Comparison of ENCODE assay signal across 9 mouse cellular contexts in genomic region chr3:96182382-96182776, GRCm38 (mm10). TPM values are rescaled to one million over a fixed set of nuclear protein-coding genes. Genes with fewer than 3 reads are reported as not detected.
DNase-seq lines count a peak whose midpoint lies in the region; ATAC-seq and TF ChIP-seq lines count a peak whose summit lies in the region.
"Had no signal": no experiment of that assay in that cellular context is flagged by ENCODE, and none has a peak within 500 bp of the region (broad histone marks: within the 10 kb centered on the region; RNA-seq: fewer than 3 reads in every experiment).

No protein-coding gene starts in this region.

- no peaks in the 10 kb centered on the region for H3K27me3 ChIP-seq in hindbrain, embryonic 15.5 days

- peak overlapping the region; percentile 60 for H3K4me2 ChIP-seq in hindbrain, embryonic 15.5 days

- TF ChIP-seq POLR2A in olfactory bulb, adult 2 months (IDR thresholded peaks at IDR 0.05; ENCODE audit: insufficient read depth, low read depth, low read length) = 0 out of 2 replicates have a peak, but pooled peaks have one; percentile 1

- H3K27ac ChIP-seq in hindbrain, embryonic 15.5 days (replicated peaks) = peak overlapping the region; percentile 95
- peak overlapping the region; percentile 97 for H3K27ac ChIP-seq in olfactory bulb, adult 2 months (ENCODE audit: insufficient read depth, low read depth, low read length)

- intact Hi-C loops in left cerebral cortex, postnatal 36 days (cut with DNase I) = no loop called here
- intact Hi-C loops in left cerebral cortex, postnatal 10 days (cut with DNase I) = no loop called here

- peaks cover 38% of the 10 kb centered on the region for H3K4me1 ChIP-seq in hindbrain, embryonic 15.5 days (replicated peaks)
- H3K4me1 ChIP-seq in olfactory bulb, adult 2 months (ENCODE audit: control insufficient read depth, insufficient read depth, low read length) = peaks cover 26% of the 10 kb centered on the region

- peak; percentile 44 to 48 for DNase-seq in cerebellum, adult 18-20 months
- no peak for DNase-seq in cerebellum, adult 11 months
- peak; percentile 39 to 46 for DNase-seq in left cerebral cortex, postnatal 36 days (ENCODE audit: low spot score in 2 of 2)
- DNase-seq in left cerebral cortex, postnatal 10 days (ENCODE audit: extremely low spot score in 1 of 2, low spot score in 2 of 2) = no peak
- no peak for DNase-seq in layer of hippocampus, postnatal 36 days
- no peak for DNase-seq in yolk sac, embryonic 10.5 days (ENCODE audit: low spot score)
- DNase-seq: adrenal gland, postnatal 25 days had no signal

- no peak for ATAC-seq in hindbrain, embryonic 15.5 days (ENCODE audit: low FRiP score, low read depth)

- TF ChIP-seq CTCF in olfactory bulb, adult 2 months (IDR thresholded peaks at IDR 0.05; ENCODE audit: insufficient read depth, low read depth, low read length) = no peak

- H3K4me3 ChIP-seq in hindbrain, embryonic 15.5 days = peak overlapping the region; percentile 83
- peak overlapping the region; percentile 91 for H3K4me3 ChIP-seq in olfactory bulb, adult 2 months (ENCODE audit: insufficient read depth, low read depth, low read length)

- H3K36me3 ChIP-seq in hindbrain, embryonic 15.5 days = peaks cover 24% of the 10 kb centered on the region

- 39% methylated on average over 4 of the region's 4 CpGs for WGBS in hindbrain, embryonic 15.5 days
- 13% methylated on average over 4 of the region's 4 CpGs for WGBS in olfactory bulb, adult 2 months

- H3K9me3 ChIP-seq in hindbrain, embryonic 15.5 days = no peaks in the 10 kb centered on the region

- peak overlapping the region; percentile 85 for H3K9ac ChIP-seq in hindbrain, embryonic 15.5 days

RNA-seq across cellular contexts. Expression of gene Sv2a, which starts 1.4 kb away (rescaled TPM):
- 100 to 1,000 TPM; 399 to 446 TPM for total RNA-seq in left cerebral cortex, postnatal 36 days (2021)
- 100 to 1,000 TPM; 404 to 435 TPM for total RNA-seq in left cerebral cortex, postnatal 10 days (2021)
- polyA plus RNA-seq in hindbrain, embryonic 15.5 days (2015; fragmentation: Nextera tagmentation; extraction: Ambion mirVana) = 126 and 137 TPM in 2 replicates
- 106 TPM in 1 of 2 replicates, not detected in the other for polyA plus RNA-seq in olfactory bulb, adult 2 months (2012; ENCODE audit: insufficient read depth, insufficient read length, low replicate concordance, missing spikeins)
- total RNA-seq in layer of hippocampus, postnatal 36 days (2021) = 100 to 1,000 TPM; 351 to 376 TPM

RNA-seq across cellular contexts. Expression of gene Sf3b4, which starts 10.2 kb away (rescaled TPM):
- total RNA-seq in left cerebral cortex, postnatal 36 days (2021) = 10 to 100 TPM; 40.7 to 42.9 TPM
- 10 to 100 TPM; 45.5 to 47.2 TPM for total RNA-seq in left cerebral cortex, postnatal 10 days (2021)
- polyA plus RNA-seq in hindbrain, embryonic 15.5 days (2015; fragmentation: Nextera tagmentation; extraction: Ambion mirVana) = 127 and 146 TPM in 2 replicates
- not detected in 2 replicates for polyA plus RNA-seq in olfactory bulb, adult 2 months (2012; ENCODE audit: insufficient read depth, insufficient read length, low replicate concordance, missing spikeins)
- 10 to 100 TPM; 52.0 to 54.5 TPM for total RNA-seq in layer of hippocampus, postnatal 36 days (2021)

RNA-seq across cellular contexts. Expression of gene Mtmr11, which starts 20.6 kb away (rescaled TPM):
- 1 to 10 TPM; 5.7 to 6.7 TPM for total RNA-seq in left cerebral cortex, postnatal 36 days (2021)
- total RNA-seq in left cerebral cortex, postnatal 10 days (2021) = 1 to 10 TPM; 5.3 to 6.7 TPM
- 10.3 and 12.2 TPM in 2 replicates for polyA plus RNA-seq in hindbrain, embryonic 15.5 days (2015; fragmentation: Nextera tagmentation; extraction: Ambion mirVana)
- polyA plus RNA-seq in olfactory bulb, adult 2 months (2012; ENCODE audit: insufficient read depth, insufficient read length, low replicate concordance, missing spikeins) = not detected in 2 replicates
- total RNA-seq in layer of hippocampus, postnatal 36 days (2021) = 1 to 10 TPM; 4.2 to 5.2 TPM

RNA-seq across cellular contexts. Expression of gene Bola1, which starts 37.1 kb away (rescaled TPM):
- total RNA-seq in left cerebral cortex, postnatal 36 days (2021) = 10 to 100 TPM; 13.3 to 19.4 TPM
- total RNA-seq in left cerebral cortex, postnatal 10 days (2021) = 10 to 100 TPM; 19.3 to 22.2 TPM
- polyA plus RNA-seq in hindbrain, embryonic 15.5 days (2015; fragmentation: Nextera tagmentation; extraction: Ambion mirVana) = 56.0 and 56.3 TPM in 2 replicates
- polyA plus RNA-seq in olfactory bulb, adult 2 months (2012; ENCODE audit: insufficient read depth, insufficient read length, low replicate concordance, missing spikeins) = not detected in 2 replicates
- total RNA-seq in layer of hippocampus, postnatal 36 days (2021) = 10 to 100 TPM; 15.3 to 18.2 TPM

RNA-seq across cellular contexts. Expression of gene Hist2h2ab, which starts 37.3 kb away (rescaled TPM):
- 10 to 100 TPM in 1 of 2 experiments, 1 to 10 TPM in 1; 10.0 to 11.1 TPM for total RNA-seq in left cerebral cortex, postnatal 36 days (2021)
- 10 to 100 TPM; 13.8 to 16.7 TPM for total RNA-seq in left cerebral cortex, postnatal 10 days (2021)
- 0.42 and 0.77 TPM in 2 replicates for polyA plus RNA-seq in hindbrain, embryonic 15.5 days (2015; fragmentation: Nextera tagmentation; extraction: Ambion mirVana)
- polyA plus RNA-seq in olfactory bulb, adult 2 months (2012; ENCODE audit: insufficient read depth, insufficient read length, low replicate concordance, missing spikeins) = not detected in 2 replicates
- total RNA-seq in layer of hippocampus, postnatal 36 days (2021) = 1 to 10 TPM; 7.2 to 8.2 TPM

Comparison
In these comparisons a context has a peak if more than half of its experiments do, and no peak if none do; other contexts are left out.
1. DNase-seq: peak in cerebellum, adult 18-20 months (2 of 2) and left cerebral cortex, postnatal 36 days (2 of 2); none in cerebellum, adult 11 months (single experiment), left cerebral cortex, postnatal 10 days (0 of 2), layer of hippocampus, postnatal 36 days (0 of 2) and yolk sac, embryonic 10.5 days (single experiment).